Mouse (Mus musculus): ENCODE measurements at regions not wholly inside any gene's neighbourhood (a gene's known extent, or its start where the extent isn't known, plus 50 kb on each side); places are given as distances from the start of the nearest gene placed in this dataset.

- Histone ChIP-seq H3K36me3 (ENCODE audit: control insufficient read depth, insufficient read depth) (no peaks in the 10 kb centered on the region), H3K9me3 (ENCODE audit: control insufficient read depth, low read length) (no peaks in the 10 kb centered on the region), H3K27ac (ENCODE audit: low read length) (no peak overlapping the region), H3K4me2 (ENCODE audit: low read length) (no peak overlapping the region), H3K4me1 (replicated peaks; ENCODE audit: control insufficient read depth, insufficient read depth, low read length) (no peaks in the 10 kb centered on the region), H3K27me3 (replicated peaks; ENCODE audit: control insufficient read depth, insufficient read depth, low read length) (no peaks in the 10 kb centered on the region), H3K4me3 (replicated peaks; ENCODE audit: low read length) (no peak overlapping the region), H3K9ac (replicated peaks; ENCODE audit: low read depth, low read length) (no peak overlapping the region)
- ATAC-seq = no peak
- WGBS = 83% methylated on average over 16 of the region's 16 CpGs
Observed at GRCm38 (mm10) chr11:117557474-117558381, 73.6 kb downstream of the Gm11733 start.

- no peak overlapping the region for H3K9ac ChIP-seq (replicated peaks; ENCODE audit: low read depth, low read length)
- H3K27me3 ChIP-seq (replicated peaks; ENCODE audit: control insufficient read depth, insufficient read depth, low read length) = no peaks in the 10 kb centered on the region
- no peaks in the 10 kb centered on the region for H3K4me1 ChIP-seq (replicated peaks; ENCODE audit: control insufficient read depth, insufficient read depth, low read length)
- no peaks in the 10 kb centered on the region; the same call in 1 of the 2 replicates for H3K9me3 ChIP-seq (ENCODE audit: control insufficient read depth, low read length)
- H3K4me2 ChIP-seq (ENCODE audit: low read length) = no peak overlapping the region
- no peak overlapping the region for H3K27ac ChIP-seq (ENCODE audit: low read length)
- ATAC-seq = no peak
- no peaks in the 10 kb centered on the region for H3K36me3 ChIP-seq (ENCODE audit: control insufficient read depth, insufficient read depth)
- H3K4me3 ChIP-seq (replicated peaks; ENCODE audit: low read length) = no peak overlapping the region
Observed at GRCm38 (mm10) chr11:117559839-117560238, 75.7 kb downstream of the Gm11733 start.

- Histone ChIP-seq H3K4me2 (ENCODE audit: low read length) (no peak overlapping the region), H3K27ac (ENCODE audit: low read length) (no peak overlapping the region), H3K9me3 (ENCODE audit: control insufficient read depth, low read length) (no peaks in the 10 kb centered on the region; the same call in 1 of the 2 replicates), H3K4me1 (replicated peaks; ENCODE audit: control insufficient read depth, insufficient read depth, low read length) (peaks cover 5% of the 10 kb centered on the region), H3K27me3 (replicated peaks; ENCODE audit: control insufficient read depth, insufficient read depth, low read length) (no peaks in the 10 kb centered on the region), H3K9ac (replicated peaks; ENCODE audit: low read depth, low read length) (no peak overlapping the region), H3K4me3 (replicated peaks; ENCODE audit: low read length) (no peak overlapping the region), H3K36me3 (ENCODE audit: control insufficient read depth, insufficient read depth) (no peaks in the 10 kb centered on the region)
- ATAC-seq = no peak
- 84% methylated on average over 9 of the region's 9 CpGs for WGBS
Observed at GRCm38 (mm10) chr11:117567961-117568605, 83.9 kb downstream of the Gm11733 start.

- ATAC-seq = no peak
- Histone ChIP-seq H3K9ac (replicated peaks; ENCODE audit: low read depth, low read length) (no peak overlapping the region), H3K36me3 (ENCODE audit: control insufficient read depth, insufficient read depth) (no peaks in the 10 kb centered on the region), H3K27ac (ENCODE audit: low read length) (no peak overlapping the region), H3K4me1 (replicated peaks; ENCODE audit: control insufficient read depth, insufficient read depth, low read length) (peaks cover 5% of the 10 kb centered on the region), H3K4me3 (replicated peaks; ENCODE audit: low read length) (no peak overlapping the region), H3K27me3 (replicated peaks; ENCODE audit: control insufficient read depth, insufficient read depth, low read length) (no peaks in the 10 kb centered on the region), H3K9me3 (ENCODE audit: control insufficient read depth, low read length) (no peaks in the 10 kb centered on the region; the same call in 1 of the 2 replicates), H3K4me2 (ENCODE audit: low read length) (no peak overlapping the region)
- 27% methylated on average over 9 of the region's 9 CpGs for WGBS
Observed at GRCm38 (mm10) chr11:117568606-117568991, 84.4 kb downstream of the Gm11733 start.

- Histone ChIP-seq H3K4me1 (replicated peaks; ENCODE audit: control insufficient read depth, insufficient read depth, low read length) (peaks cover 6% of the 10 kb centered on the region), H3K27ac (ENCODE audit: low read length) (no peak overlapping the region), H3K27me3 (replicated peaks; ENCODE audit: control insufficient read depth, insufficient read depth, low read length) (no peaks in the 10 kb centered on the region), H3K4me2 (ENCODE audit: low read length) (no peak overlapping the region), H3K36me3 (ENCODE audit: control insufficient read depth, insufficient read depth) (no peaks in the 10 kb centered on the region), H3K9ac (replicated peaks; ENCODE audit: low read depth, low read length) (no peak overlapping the region), H3K9me3 (ENCODE audit: control insufficient read depth, low read length) (no peaks in the 10 kb centered on the region; the same call in 1 of the 2 replicates), H3K4me3 (replicated peaks; ENCODE audit: low read length) (no peak overlapping the region)
- WGBS = 80% methylated on average over 8 of the region's 8 CpGs
- ATAC-seq = no peak
Observed at GRCm38 (mm10) chr11:117569566-117570101, 84.5 kb upstream of the Tnrc6c start.

GRCm38 (mm10) chr11:117571858-117572257 lies 82.2 kb upstream of the Tnrc6c start:
- H3K4me3 ChIP-seq (replicated peaks; ENCODE audit: low read length) = no peak overlapping the region
- H3K9me3 ChIP-seq (ENCODE audit: control insufficient read depth, low read length) = no peaks in the 10 kb centered on the region
- no peak for ATAC-seq
- H3K9ac ChIP-seq (replicated peaks; ENCODE audit: low read depth, low read length) = no peak overlapping the region
- no peaks in the 10 kb centered on the region for H3K27me3 ChIP-seq (replicated peaks; ENCODE audit: control insufficient read depth, insufficient read depth, low read length)
- WGBS = 88% methylated on average over 3 of the region's 3 CpGs
- no peaks in the 10 kb centered on the region for H3K36me3 ChIP-seq (ENCODE audit: control insufficient read depth, insufficient read depth)
- H3K4me1 ChIP-seq (replicated peaks; ENCODE audit: control insufficient read depth, insufficient read depth, low read length) = peaks cover 7% of the 10 kb centered on the region
- H3K27ac ChIP-seq (ENCODE audit: low read length) = no peak overlapping the region
- no peak overlapping the region for H3K4me2 ChIP-seq (ENCODE audit: low read length)

- no peak overlapping the region for H3K9ac ChIP-seq (replicated peaks; ENCODE audit: low read depth, low read length)
- H3K4me2 ChIP-seq (ENCODE audit: low read length) = no peak overlapping the region
- no peak overlapping the region for H3K4me3 ChIP-seq (replicated peaks; ENCODE audit: low read length)
- ATAC-seq = no peak
- no peak overlapping the region for H3K27ac ChIP-seq (ENCODE audit: low read length)
- H3K4me1 ChIP-seq (replicated peaks; ENCODE audit: control insufficient read depth, insufficient read depth, low read length) = peaks cover 3% of the 10 kb centered on the region; the same call in 1 of the 2 replicates
- H3K36me3 ChIP-seq (ENCODE audit: control insufficient read depth, insufficient read depth) = no peaks in the 10 kb centered on the region
- no peaks in the 10 kb centered on the region for H3K27me3 ChIP-seq (replicated peaks; ENCODE audit: control insufficient read depth, insufficient read depth, low read length)
- WGBS = 41% methylated on average over 3 of the region's 3 CpGs
- no peaks in the 10 kb centered on the region for H3K9me3 ChIP-seq (ENCODE audit: control insufficient read depth, low read length)
Observed at GRCm38 (mm10) chr11:117574721-117575120, 79.4 kb upstream of the Tnrc6c start.

- ATAC-seq = no peak
- no peaks in the 10 kb centered on the region for H3K36me3 ChIP-seq (ENCODE audit: control insufficient read depth, insufficient read depth)
- H3K9ac ChIP-seq (replicated peaks; ENCODE audit: low read depth, low read length) = no peak overlapping the region
- 97% methylated on average over 2 of the region's 2 CpGs for WGBS
- H3K27ac ChIP-seq (ENCODE audit: low read length) = no peak overlapping the region
- peaks cover 3% of the 10 kb centered on the region; the same call in 1 of the 2 replicates for H3K4me1 ChIP-seq (replicated peaks; ENCODE audit: control insufficient read depth, insufficient read depth, low read length)
- H3K27me3 ChIP-seq (replicated peaks; ENCODE audit: control insufficient read depth, insufficient read depth, low read length) = no peaks in the 10 kb centered on the region
- no peaks in the 10 kb centered on the region for H3K9me3 ChIP-seq (ENCODE audit: control insufficient read depth, low read length)
- no peak overlapping the region for H3K4me2 ChIP-seq (ENCODE audit: low read length)
- H3K4me3 ChIP-seq (replicated peaks; ENCODE audit: low read length) = no peak overlapping the region
Observed at GRCm38 (mm10) chr11:117579121-117579520, 75.0 kb upstream of the Tnrc6c start.

GRCm38 (mm10) chr11:117579720-117580119 lies 74.4 kb upstream of the Tnrc6c start:
- no peak overlapping the region for H3K4me2 ChIP-seq (ENCODE audit: low read length)
- H3K4me3 ChIP-seq (replicated peaks; ENCODE audit: low read length) = no peak overlapping the region
- no peaks in the 10 kb centered on the region for H3K27me3 ChIP-seq (replicated peaks; ENCODE audit: control insufficient read depth, insufficient read depth, low read length)
- H3K4me1 ChIP-seq (replicated peaks; ENCODE audit: control insufficient read depth, insufficient read depth, low read length) = peaks cover under 1% of the 10 kb centered on the region; the same call in 1 of the 2 replicates
- H3K36me3 ChIP-seq (ENCODE audit: control insufficient read depth, insufficient read depth) = no peaks in the 10 kb centered on the region
- no peak for ATAC-seq
- no peak overlapping the region for H3K27ac ChIP-seq (ENCODE audit: low read length)
- H3K9ac ChIP-seq (replicated peaks; ENCODE audit: low read depth, low read length) = no peak overlapping the region
- H3K9me3 ChIP-seq (ENCODE audit: control insufficient read depth, low read length) = no peaks in the 10 kb centered on the region
- WGBS = 51% methylated on average over 3 of the region's 3 CpGs

Data from forebrain, embryonic 16.5 days (tissue).